In the genomic region with DNA sequence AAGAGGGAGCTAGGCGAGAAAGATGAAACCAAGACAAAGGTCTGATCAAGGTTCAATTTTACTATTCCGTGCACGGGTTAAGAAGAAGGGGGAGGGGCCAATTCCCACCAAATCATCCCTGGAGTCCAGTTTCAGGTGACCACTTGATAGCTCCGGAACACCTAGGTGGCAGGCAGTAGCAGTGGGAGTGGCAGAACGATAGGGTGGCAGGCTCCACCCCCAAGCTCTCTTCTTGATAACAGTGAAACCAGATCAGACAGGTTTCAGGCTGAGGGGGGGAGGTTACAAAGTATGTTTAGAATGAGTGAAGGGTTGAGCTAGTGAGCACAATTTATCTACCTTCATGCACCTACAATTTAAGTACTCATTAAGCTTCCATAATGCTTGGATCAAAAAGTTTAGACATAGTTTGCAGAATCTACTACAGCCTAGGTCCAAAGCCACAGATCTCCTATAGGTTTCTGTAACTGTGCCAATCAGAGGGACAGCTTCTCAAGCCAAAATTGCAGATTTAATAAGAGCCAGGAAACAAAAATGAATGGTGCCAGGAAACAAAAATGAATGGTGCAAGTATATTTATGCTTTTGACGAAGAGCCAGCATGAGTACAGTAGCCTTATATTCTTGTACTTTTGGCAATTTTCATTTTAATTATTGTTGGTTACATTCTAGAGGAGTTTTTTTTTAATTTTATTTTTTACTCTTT, we compare ENCODE assay signal across 24 mouse cellular contexts.
DNase-seq lines count a peak whose midpoint lies in the region; ATAC-seq and TF ChIP-seq lines count a peak whose summit lies in the region.
"Had no signal": no experiment of that assay in that cellular context is flagged by ENCODE, and none has a peak within 500 bp of the region (broad histone marks: within the 10 kb centered on the region; RNA-seq: fewer than 3 reads in every experiment).

No protein-coding gene starts in this region.

- ATAC-seq in lung, embryonic 14.5 days (ENCODE audit: insufficient read depth) = no peak
- ATAC-seq in stomach, embryonic 14.5 days (ENCODE audit: insufficient number of reproducible peaks, insufficient read depth, low FRiP score, low read depth) = peak; percentile 65; the same call in 1 of the 2 replicates
- ATAC-seq in frontal cortex, adult (ENCODE audit: low TSS enrichment) = no peak
- ATAC-seq in midbrain, embryonic 14.5 days (ENCODE audit: low FRiP score, low TSS enrichment) = no peak
- ATAC-seq: forebrain, embryonic 14.5 days had no signal

- H3K4me1 ChIP-seq in lung, embryonic 14.5 days (ENCODE audit: insufficient read depth) = no peaks in the 10 kb centered on the region
- no peaks in the 10 kb centered on the region for H3K4me1 ChIP-seq in lung, adult 2 months (ENCODE audit: control insufficient read depth, insufficient read depth, low read length)
- H3K4me1 ChIP-seq in stomach, embryonic 14.5 days (ENCODE audit: control insufficient read depth, insufficient read depth, low read length) = no peaks in the 10 kb centered on the region
- no peaks in the 10 kb centered on the region for H3K4me1 ChIP-seq in midbrain, embryonic 14.5 days (ENCODE audit: control insufficient read depth, insufficient read depth, low read length)
- H3K4me1 ChIP-seq: embryonic facial prominence, embryonic 15.5 days; forebrain, embryonic 10.5 days; heart, embryonic 15.5 days; hindbrain, embryonic 13.5 days had no signal

- TF ChIP-seq CTCF in lung, embryonic 14.5 days (IDR thresholded peaks at IDR 0.05; ENCODE audit: low read depth) = no peak
- TF ChIP-seq CTCF in lung, adult 2 months (IDR thresholded peaks at IDR 0.05; ENCODE audit: insufficient read depth, low read length) = no peak

- WGBS in lung, embryonic 14.5 days = 32% methylated on average over 6 of the region's 6 CpGs
- WGBS in lung, adult 2 months = 28% methylated on average over 6 of the region's 6 CpGs
- WGBS in stomach, embryonic 14.5 days = 28% methylated on average over 6 of the region's 6 CpGs
- 49% methylated on average over 6 of the region's 6 CpGs for WGBS in midbrain, embryonic 14.5 days

- no peak for TF ChIP-seq POLR2A in lung, adult 2 months (IDR thresholded peaks at IDR 0.05; ENCODE audit: borderline replicate concordance, extremely low read depth, low read depth, low read length)

- no peak overlapping the region for H3K4me3 ChIP-seq in lung, embryonic 14.5 days (ENCODE audit: low read depth, low read length)
- no peak overlapping the region for H3K4me3 ChIP-seq in lung, adult 2 months (replicated peaks; ENCODE audit: extremely low read depth, low read depth, low read length)
- H3K4me3 ChIP-seq in stomach, embryonic 14.5 days (ENCODE audit: low read depth, low read length) = no peak overlapping the region
- H3K4me3 ChIP-seq in midbrain, embryonic 14.5 days (replicated peaks; ENCODE audit: low read depth, low read length) = no peak overlapping the region
- H3K4me3 ChIP-seq: embryonic facial prominence, embryonic 15.5 days; erythroblast, embryonic 14.5 days; forebrain, embryonic 10.5 days; heart, embryonic 15.5 days; hindbrain, embryonic 13.5 days had no signal

- H3K4me2 ChIP-seq in lung, embryonic 14.5 days = no peak overlapping the region
- H3K4me2 ChIP-seq in stomach, embryonic 14.5 days (replicated peaks; ENCODE audit: low read depth, low read length) = no peak overlapping the region
- H3K4me2 ChIP-seq in midbrain, embryonic 14.5 days (ENCODE audit: low read length) = no peak overlapping the region
- H3K4me2 ChIP-seq: embryonic facial prominence, embryonic 15.5 days; heart, embryonic 11.5 days; heart, embryonic 15.5 days; hindbrain, embryonic 13.5 days had no signal

- no peaks in the 10 kb centered on the region for H3K9me3 ChIP-seq in lung, embryonic 14.5 days (ENCODE audit: low read depth, low read length)
- no peaks in the 10 kb centered on the region for H3K9me3 ChIP-seq in stomach, embryonic 14.5 days (ENCODE audit: control insufficient read depth, low read depth, low read length)
- H3K9me3 ChIP-seq in midbrain, embryonic 14.5 days (ENCODE audit: control insufficient read depth, low read length) = no peaks in the 10 kb centered on the region
- H3K9me3 ChIP-seq: embryonic facial prominence, embryonic 15.5 days; forebrain, embryonic 10.5 days; heart, embryonic 15.5 days; hindbrain, embryonic 13.5 days had no signal

- no peak overlapping the region for H3K27ac ChIP-seq in lung, embryonic 14.5 days (ENCODE audit: low read depth)
- H3K27ac ChIP-seq in stomach, embryonic 14.5 days (ENCODE audit: low read length) = no peak overlapping the region
- no peak overlapping the region for H3K27ac ChIP-seq in midbrain, embryonic 14.5 days (replicated peaks; ENCODE audit: low read depth, low read length)
- H3K27ac ChIP-seq: embryonic facial prominence, embryonic 15.5 days; forebrain, embryonic 10.5 days; heart, embryonic 15.5 days; hindbrain, embryonic 13.5 days had no signal

- DNase-seq in cerebellum, adult 9-11 months = peak; percentile 8
- no peak for DNase-seq in cerebellum, adult 8-10 months
- peak; percentile 2 for DNase-seq in lung, embryonic 14.5 days
- DNase-seq in lung, adult 2 months = no peak
- DNase-seq in ZHBTc4 (ENCODE audit: low read depth, low spot score) = peak; percentile 11
- no peak for DNase-seq in midbrain, embryonic 14.5 days
- DNase-seq: adrenal gland, adult 8-10 months; adrenal gland, postnatal 36 days; cerebellum, adult 11-12 months; cerebellum, postnatal 14 days; gastrocnemius, postnatal 36 days; heart, adult 18-20 months; heart, postnatal 14 days; kidney, adult 11 months had no signal

- H3K36me3 ChIP-seq in lung, embryonic 14.5 days (ENCODE audit: insufficient read depth) = no peaks in the 10 kb centered on the region
- no peaks in the 10 kb centered on the region for H3K36me3 ChIP-seq in stomach, embryonic 14.5 days (ENCODE audit: control insufficient read depth, insufficient read depth, low read length)
- H3K36me3 ChIP-seq in midbrain, embryonic 14.5 days (ENCODE audit: control insufficient read depth, insufficient read depth, low read length) = no peaks in the 10 kb centered on the region
- H3K36me3 ChIP-seq: embryonic facial prominence, embryonic 15.5 days; forebrain, embryonic 10.5 days; heart, embryonic 15.5 days; hindbrain, embryonic 13.5 days had no signal

- no peak overlapping the region for H3K9ac ChIP-seq in lung, embryonic 14.5 days
- H3K9ac ChIP-seq in stomach, embryonic 14.5 days (replicated peaks; ENCODE audit: low read depth, low read length) = no peak overlapping the region
- H3K9ac ChIP-seq in midbrain, embryonic 14.5 days (replicated peaks; ENCODE audit: low read length) = no peak overlapping the region
- H3K9ac ChIP-seq: embryonic facial prominence, embryonic 15.5 days; heart, embryonic 15.5 days; hindbrain, embryonic 13.5 days had no signal

- H3K27me3 ChIP-seq in lung, embryonic 14.5 days (ENCODE audit: insufficient read depth, low read length) = no peaks in the 10 kb centered on the region
- H3K27me3 ChIP-seq in stomach, embryonic 14.5 days (ENCODE audit: control insufficient read depth, insufficient read depth, low read length) = no peaks in the 10 kb centered on the region
- H3K27me3 ChIP-seq in midbrain, embryonic 14.5 days (ENCODE audit: control insufficient read depth, insufficient read depth, low read length) = no peaks in the 10 kb centered on the region
- H3K27me3 ChIP-seq: CH12.LX; embryonic facial prominence, embryonic 15.5 days; heart, embryonic 15.5 days; hindbrain, embryonic 13.5 days had no signal

Comparison
In these comparisons a context has a peak if more than half of its experiments do, and no peak if none do; other contexts are left out.
1. DNase-seq: peak in cerebellum, adult 9-11 months (single experiment), lung, embryonic 14.5 days (single experiment) and ZHBTc4 (single experiment); none in cerebellum, adult 8-10 months (single experiment), lung, adult 2 months (single experiment) and midbrain, embryonic 14.5 days (single experiment).